Mouse (Mus musculus) myocyte (in vitro differentiated cells): Measurements from ENCODE around the gene Ptcd2.

Experiments used
- E2F4 ChIP-seq: IDR thresholded peaks from one replicate; pipeline ENCODE4 v1.6.1; 2011; ENCODE audit warnings: mild to moderate bottlenecking, control low read depth, moderate library complexity; ENCODE audit not compliant: insufficient read depth
- MAX ChIP-seq: IDR thresholded peaks from one replicate; pipeline ENCODE4 v1.6.1; 2011; ENCODE audit warnings: low read depth, mild to moderate bottlenecking, control low read depth
- MYOD1 ChIP-seq, 3 experiments: IDR thresholded peaks; one replicate each; pipeline ENCODE4 v1.6.1; 2011; ENCODE audit warnings: control low read depth in 2 of 3, low read depth in 2 of 3, mild to moderate bottlenecking in 2 of 3, moderate library complexity in 1 of 3; ENCODE audit not compliant: insufficient read length in 2 of 3, control insufficient read depth in 1 of 3
- MYOG ChIP-seq, 3 experiments: IDR thresholded peaks; one replicate each; pipeline ENCODE4 v1.6.1; 2011; ENCODE audit warnings: control low read depth in 2 of 3, low read depth in 2 of 3, mild to moderate bottlenecking in 2 of 3; ENCODE audit not compliant: insufficient read length in 2 of 3, control insufficient read depth in 1 of 3, insufficient read depth in 1 of 3
- POLR2A ChIP-seq: IDR thresholded peaks from one replicate; pipeline ENCODE4 v1.6.1; 2011; ENCODE audit warnings: low read depth, mild to moderate bottlenecking, control low read depth, moderate library complexity; ENCODE audit not compliant: insufficient read length
- POLR2AphosphoS2 ChIP-seq: IDR thresholded peaks from one replicate; pipeline ENCODE4 v1.6.1; 2011; ENCODE audit warnings: low read depth, control low read depth; ENCODE audit not compliant: insufficient read length
- TCF12 ChIP-seq: IDR thresholded peaks from one replicate; pipeline ENCODE4 v1.6.1; 2011; ENCODE audit warnings: mild to moderate bottlenecking, control low read depth; ENCODE audit not compliant: poor library complexity, insufficient read depth, severe bottlenecking
- TCF3 ChIP-seq: IDR thresholded peaks from one replicate; pipeline ENCODE4 v1.6.1; 2011; ENCODE audit warnings: low read depth, control low read depth; ENCODE audit not compliant: insufficient read length
- USF1 ChIP-seq: IDR thresholded peaks from one replicate; pipeline ENCODE4 v1.6.1; 2011; ENCODE audit warnings: low read depth, mild to moderate bottlenecking, control low read depth, moderate library complexity

GRCm38 (mm10) chr13:99351186-99351585 lies 6.7 kb upstream of the Ptcd2 start:
- TF ChIP-seq USF1: no peak
- TF ChIP-seq POLR2A: no peak
- peak in 1 of 3 experiments; percentile 59 for TF ChIP-seq MYOD1 (IDR thresholded peaks at IDR 0.05; ENCODE audit: control insufficient read depth in 1 of 3, insufficient read length in 2 of 3, low read depth in 2 of 3)
- TF ChIP-seq E2F4: no peak
- no peak for TF ChIP-seq TCF12
- no peak for TF ChIP-seq MYOG (IDR thresholded peaks at IDR 0.05; ENCODE audit: control insufficient read depth in 1 of 3, insufficient read depth in 1 of 3, insufficient read length in 2 of 3, low read depth in 2 of 3)
- TF ChIP-seq MAX: no peak
- no peak for TF ChIP-seq POLR2AphosphoS2
- TF ChIP-seq TCF3: no peak
